Mouse (Mus musculus): ENCODE measurements around the gene Grrp1. TPM values are rescaled to one million over a fixed set of nuclear protein-coding genes. Genes with fewer than 3 reads are reported as not detected.

The Grrp1 gene
- polyA plus RNA-seq (2014; fragmentation: Illumina TruSeq; extraction: RNeasy Lipid Tissue Mini Kit (QIAGEN cat#74804); ENCODE audit: insufficient read depth, low read depth, low replicate concordance) = 19.9 TPM

GRCm38 (mm10) chr4:134253722-134254324 lies at the start of gene Grrp1:
Gene Grrp1, minus strand, starts transcription at chr4:134254106.

DNA sequence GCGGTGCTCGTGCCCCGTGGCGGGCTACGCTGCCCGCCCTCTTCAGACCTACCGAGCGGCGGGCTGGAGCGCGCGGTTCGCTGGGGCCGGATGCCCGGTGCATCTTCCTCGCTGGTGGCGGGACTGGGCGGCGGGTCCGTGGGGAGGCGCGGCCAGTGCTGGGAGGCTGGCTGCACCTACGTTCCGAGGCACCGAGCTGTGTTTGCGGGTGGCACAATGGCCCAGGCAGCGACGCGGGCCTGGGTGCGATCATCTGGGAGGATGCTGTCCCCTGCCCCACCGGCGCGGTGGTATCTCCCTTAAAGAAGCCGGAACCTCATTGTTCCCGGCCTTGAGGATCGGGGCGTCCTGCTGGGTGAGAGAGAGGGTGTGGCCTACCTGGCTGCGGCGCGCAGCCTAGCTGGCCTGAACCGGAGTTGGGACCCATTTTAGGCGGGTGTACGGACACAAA lies 33.7 kb upstream of the Grrp1 start, which contains the start of gene Pdik1l:
Gene Pdik1l, minus strand, starts transcription at position 321 of the 451 bp plus-strand sequence.

DNA sequence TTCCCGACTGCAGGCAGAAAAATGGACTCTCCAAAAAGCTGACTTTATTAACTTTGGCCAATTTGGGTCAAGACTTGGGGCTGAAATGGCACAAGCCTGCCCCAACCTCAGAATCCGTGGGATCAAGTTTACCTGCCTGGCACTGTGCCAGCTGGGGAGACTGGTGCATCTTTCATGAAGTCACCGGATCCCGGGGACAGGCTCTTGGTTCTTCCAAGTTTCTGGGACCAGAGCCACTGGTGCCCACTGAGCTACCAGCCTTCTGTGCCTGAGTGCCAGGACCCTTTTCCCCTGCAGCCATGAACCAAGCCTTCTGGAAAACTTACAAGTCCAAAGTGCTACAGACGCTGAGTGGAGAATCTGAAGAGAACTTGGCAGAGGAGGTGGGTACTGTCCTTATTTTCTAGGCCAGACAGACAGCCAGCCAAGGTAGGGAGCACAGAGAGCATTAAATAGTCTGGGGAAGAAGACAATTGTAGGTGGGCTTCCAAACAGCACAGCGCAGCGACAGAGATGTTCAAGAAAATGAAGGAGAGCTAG lies 7.1 kb downstream of the Grrp1 start, which contains the start of gene Gm30191:
Gene Gm30191, plus strand, starts transcription at position 217 of the 540 bp plus-strand sequence.

GRCm38 (mm10) chr4:134245148-134245843 lies 8.6 kb downstream of the Grrp1 start, which contains the start of gene Zfp593:
Gene Zfp593, minus strand, starts transcription at chr4:134245592.

DNA sequence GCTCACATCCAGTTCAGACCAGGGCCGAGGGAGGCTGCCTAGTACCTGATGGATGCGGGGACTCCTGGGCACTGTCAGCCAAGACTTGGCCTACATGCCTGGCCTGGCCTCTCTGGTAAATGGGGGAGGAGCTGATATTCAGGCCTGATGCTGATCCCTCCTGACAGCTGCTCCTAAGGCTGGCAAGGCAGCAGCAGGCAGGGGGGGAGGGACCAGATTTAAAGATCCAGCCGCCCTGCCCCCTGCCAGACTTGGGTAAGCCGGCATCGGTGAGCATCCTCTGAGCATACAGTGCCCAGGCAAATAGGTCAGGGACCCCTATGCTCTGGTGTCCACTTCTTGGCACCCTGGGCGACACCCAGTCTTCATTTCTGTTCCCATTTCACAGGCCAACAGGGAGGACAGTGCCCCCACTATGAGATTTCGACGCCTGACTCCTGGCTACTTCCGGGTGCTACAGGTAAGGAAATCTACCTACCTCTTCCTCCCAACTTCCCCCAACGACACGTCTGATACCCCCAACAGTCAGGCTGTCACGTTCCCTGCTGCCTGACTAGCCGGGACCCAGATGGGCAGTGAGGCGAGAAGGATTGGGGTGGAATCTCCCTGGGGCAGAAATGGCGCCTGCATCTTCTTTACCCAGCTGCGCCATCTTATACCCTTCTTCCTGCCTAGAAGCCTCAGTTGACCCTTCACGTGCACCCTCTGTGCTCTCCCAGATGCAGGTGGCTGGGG lies 10.2 kb downstream of the Grrp1 start, which contains the start of gene E130218I03Rik:
Gene E130218I03Rik, plus strand, starts transcription at position 147 of the 735 bp plus-strand sequence.

GRCm38 (mm10) chr4:134238279-134238651 lies 15.6 kb downstream of the Grrp1 start, which contains the start of gene Cnksr1:
Gene Cnksr1, minus strand, starts transcription at chr4:134238399.

GRCm38 (mm10) chr4:134227194-134227593 lies 26.7 kb downstream of the Grrp1 start, which contains the start of gene Catsper4:
Gene Catsper4, minus strand, starts transcription at chr4:134227383.

DNA sequence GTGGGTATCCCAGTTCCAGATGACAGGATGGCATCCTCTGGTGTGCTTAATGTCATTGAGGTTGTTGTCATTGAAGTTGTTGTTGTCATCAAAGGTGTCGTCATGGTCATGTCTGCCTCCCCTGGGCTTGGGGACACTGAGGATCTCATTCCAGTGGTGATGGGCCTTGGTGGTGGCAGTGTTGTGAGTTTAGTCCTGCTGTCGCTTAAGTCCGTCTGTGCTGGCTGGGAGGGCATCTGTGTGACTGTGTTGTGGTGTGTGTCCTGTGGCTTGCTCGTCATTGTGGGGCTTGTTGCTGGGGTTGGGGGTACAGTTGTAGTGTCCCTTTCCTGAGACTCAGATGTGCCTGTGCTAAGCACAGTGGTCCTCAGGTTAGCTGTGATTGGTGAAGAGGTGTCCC lies 51.0 kb downstream of the Grrp1 start, which contains the start of gene Gm7534:
Gene Gm7534, minus strand, starts transcription at position 101 of the 400 bp plus-strand sequence.

Other genes with a start within 250 kb of the Grrp1 start
- not detected for gene Lin28a, start 235.3 kb downstream of the Grrp1 start, polyA plus RNA-seq (2014; fragmentation: Illumina TruSeq; extraction: RNeasy Lipid Tissue Mini Kit (QIAGEN cat#74804); ENCODE audit: insufficient read depth, low read depth, low replicate concordance)
- gene Zfp683, start 200.3 kb downstream of the Grrp1 start, polyA plus RNA-seq (2014; fragmentation: Illumina TruSeq; extraction: RNeasy Lipid Tissue Mini Kit (QIAGEN cat#74804); ENCODE audit: insufficient read depth, low read depth, low replicate concordance) = 0.21 TPM
- 2.5 TPM for gene Crybg2, start 193.3 kb downstream of the Grrp1 start, polyA plus RNA-seq (2014; fragmentation: Illumina TruSeq; extraction: RNeasy Lipid Tissue Mini Kit (QIAGEN cat#74804); ENCODE audit: insufficient read depth, low read depth, low replicate concordance)
- 396 TPM for gene Cd52, start 159.0 kb downstream of the Grrp1 start, polyA plus RNA-seq (2014; fragmentation: Illumina TruSeq; extraction: RNeasy Lipid Tissue Mini Kit (QIAGEN cat#74804); ENCODE audit: insufficient read depth, low read depth, low replicate concordance)
- 12.1 TPM for gene Ubxn11, start 151.5 kb downstream of the Grrp1 start, polyA plus RNA-seq (2014; fragmentation: Illumina TruSeq; extraction: RNeasy Lipid Tissue Mini Kit (QIAGEN cat#74804); ENCODE audit: insufficient read depth, low read depth, low replicate concordance)
- gene Sh3bgrl3, start 125.3 kb downstream of the Grrp1 start, polyA plus RNA-seq (2014; fragmentation: Illumina TruSeq; extraction: RNeasy Lipid Tissue Mini Kit (QIAGEN cat#74804); ENCODE audit: insufficient read depth, low read depth, low replicate concordance) = 356 TPM
- 6.3 TPM for gene Cep85, start 67.0 kb downstream of the Grrp1 start, polyA plus RNA-seq (2014; fragmentation: Illumina TruSeq; extraction: RNeasy Lipid Tissue Mini Kit (QIAGEN cat#74804); ENCODE audit: insufficient read depth, low read depth, low replicate concordance)
- gene Gm7534, start 51.1 kb downstream of the Grrp1 start, polyA plus RNA-seq (2014; fragmentation: Illumina TruSeq; extraction: RNeasy Lipid Tissue Mini Kit (QIAGEN cat#74804); ENCODE audit: insufficient read depth, low read depth, low replicate concordance) = not detected
- gene Catsper4, start 26.7 kb downstream of the Grrp1 start, polyA plus RNA-seq (2014; fragmentation: Illumina TruSeq; extraction: RNeasy Lipid Tissue Mini Kit (QIAGEN cat#74804); ENCODE audit: insufficient read depth, low read depth, low replicate concordance) = not detected
- 5.7 TPM for gene Cnksr1, start 15.7 kb downstream of the Grrp1 start, polyA plus RNA-seq (2014; fragmentation: Illumina TruSeq; extraction: RNeasy Lipid Tissue Mini Kit (QIAGEN cat#74804); ENCODE audit: insufficient read depth, low read depth, low replicate concordance)
- not detected for gene E130218I03Rik, start 10.4 kb downstream of the Grrp1 start, polyA plus RNA-seq (2014; fragmentation: Illumina TruSeq; extraction: RNeasy Lipid Tissue Mini Kit (QIAGEN cat#74804); ENCODE audit: insufficient read depth, low read depth, low replicate concordance)
- gene Zfp593, start 8.5 kb downstream of the Grrp1 start, polyA plus RNA-seq (2014; fragmentation: Illumina TruSeq; extraction: RNeasy Lipid Tissue Mini Kit (QIAGEN cat#74804); ENCODE audit: insufficient read depth, low read depth, low replicate concordance) = 8.1 TPM
- gene Gm30191, start 7.2 kb downstream of the Grrp1 start, polyA plus RNA-seq (2014; fragmentation: Illumina TruSeq; extraction: RNeasy Lipid Tissue Mini Kit (QIAGEN cat#74804); ENCODE audit: insufficient read depth, low read depth, low replicate concordance) = not detected
- 3.1 TPM for gene Pdik1l, start 33.8 kb upstream of the Grrp1 start, polyA plus RNA-seq (2014; fragmentation: Illumina TruSeq; extraction: RNeasy Lipid Tissue Mini Kit (QIAGEN cat#74804); ENCODE audit: insufficient read depth, low read depth, low replicate concordance)
- 1.6 TPM for gene Trim63, start 61.0 kb upstream of the Grrp1 start, polyA plus RNA-seq (2014; fragmentation: Illumina TruSeq; extraction: RNeasy Lipid Tissue Mini Kit (QIAGEN cat#74804); ENCODE audit: insufficient read depth, low read depth, low replicate concordance)
- 0.42 TPM for gene Slc30a2, start 89.1 kb upstream of the Grrp1 start, polyA plus RNA-seq (2014; fragmentation: Illumina TruSeq; extraction: RNeasy Lipid Tissue Mini Kit (QIAGEN cat#74804); ENCODE audit: insufficient read depth, low read depth, low replicate concordance)
- gene Extl1, start 129.7 kb upstream of the Grrp1 start, polyA plus RNA-seq (2014; fragmentation: Illumina TruSeq; extraction: RNeasy Lipid Tissue Mini Kit (QIAGEN cat#74804); ENCODE audit: insufficient read depth, low read depth, low replicate concordance) = 0.71 TPM
- 14.1 TPM for gene Pafah2, start 142.2 kb upstream of the Grrp1 start, polyA plus RNA-seq (2014; fragmentation: Illumina TruSeq; extraction: RNeasy Lipid Tissue Mini Kit (QIAGEN cat#74804); ENCODE audit: insufficient read depth, low read depth, low replicate concordance)
- 191 TPM for gene Stmn1, start 214.2 kb upstream of the Grrp1 start, polyA plus RNA-seq (2014; fragmentation: Illumina TruSeq; extraction: RNeasy Lipid Tissue Mini Kit (QIAGEN cat#74804); ENCODE audit: insufficient read depth, low read depth, low replicate concordance)
- gene Paqr7, start 242.6 kb upstream of the Grrp1 start, polyA plus RNA-seq (2014; fragmentation: Illumina TruSeq; extraction: RNeasy Lipid Tissue Mini Kit (QIAGEN cat#74804); ENCODE audit: insufficient read depth, low read depth, low replicate concordance) = 47.6 TPM